Mouse (Mus musculus): Measurements from ENCODE around the gene Lad1.

DNA sequence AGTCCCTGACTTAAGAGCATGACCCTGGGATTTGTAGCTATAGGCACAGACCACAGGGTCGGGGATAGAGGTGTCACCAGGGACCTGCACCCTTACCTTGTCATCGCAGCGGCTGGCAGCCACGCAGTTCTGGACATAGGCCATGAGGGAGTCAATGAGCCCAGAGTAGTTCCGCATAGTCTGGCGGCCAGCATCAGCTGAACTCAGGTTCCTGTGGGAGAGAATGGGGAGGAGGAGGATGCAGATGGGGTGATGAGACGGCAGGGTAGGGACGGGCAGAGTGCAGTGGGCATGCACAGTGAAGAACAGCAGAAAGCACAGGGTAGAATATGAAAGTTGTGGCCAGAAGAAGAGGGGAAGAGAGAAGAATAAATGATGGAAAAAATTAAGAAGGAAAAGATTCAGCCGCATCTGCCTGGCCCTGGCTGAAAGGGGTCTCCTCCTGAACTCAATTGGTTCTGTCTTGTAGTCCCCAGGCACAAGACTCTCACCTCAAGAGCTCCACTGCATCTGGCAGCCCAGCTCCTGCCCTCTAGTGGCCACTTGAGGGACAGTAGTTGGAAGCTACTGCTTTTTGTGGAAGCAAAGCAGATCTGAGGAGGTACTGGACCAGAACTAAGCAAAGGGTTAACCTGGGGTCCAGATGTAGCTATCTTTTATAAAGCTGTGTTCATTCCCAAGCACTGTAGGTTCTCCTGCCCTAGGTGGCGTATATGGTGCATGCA, 64.1 kb downstream of the Lad1 start:
- TF ChIP-seq CTCF (IDR thresholded peaks at IDR 0.05; ENCODE audit: control insufficient read depth, insufficient read depth, insufficient read length) (peak; percentile 39), USF1 (IDR thresholded peaks at IDR 0.05; ENCODE audit: low read depth) (no peak), MAX (IDR thresholded peaks at IDR 0.05) (no peak), CEBPB (IDR thresholded peaks at IDR 0.05; ENCODE audit: low read depth) (no peak), MYOD1 (IDR thresholded peaks at IDR 0.05; ENCODE audit: control insufficient read depth, insufficient read length, low read depth) (no peak)
